Mouse (Mus musculus): ENCODE measurements at regions not wholly inside any gene's neighbourhood (a gene's known extent, or its start where the extent isn't known, plus 50 kb on each side); places are given as distances from the start of the nearest gene placed in this dataset.

- TF ChIP-seq GATA1 (IDR thresholded peaks at IDR 0.05; ENCODE audit: borderline replicate concordance, low read length) = no peak
- TF ChIP-seq FLI1 (IDR thresholded peaks at IDR 0.05; ENCODE audit: low read length) = no peak
Measured at GRCm38 (mm10) chr1:81696129-81696528, 536.8 kb upstream of the Gm9747 start.
